Mouse (Mus musculus) R1 (cell line): ENCODE data around the gene Aqp2.

Experiments
- DNase-seq: peaks from one replicate; pipeline ENCODE4 v3.0.0-alpha.2; 2018; ENCODE audit warnings: low read depth, low spot score

Gene Aqp2

GRCm38 (mm10) chr15:99590429-99591084, 11.7 kb downstream of the Aqp2 start, which contains the start of gene Aqp5:
Gene Aqp5, plus strand, starts transcription at chr15:99590782.
- DNase-seq: peak; percentile 45

DNA sequence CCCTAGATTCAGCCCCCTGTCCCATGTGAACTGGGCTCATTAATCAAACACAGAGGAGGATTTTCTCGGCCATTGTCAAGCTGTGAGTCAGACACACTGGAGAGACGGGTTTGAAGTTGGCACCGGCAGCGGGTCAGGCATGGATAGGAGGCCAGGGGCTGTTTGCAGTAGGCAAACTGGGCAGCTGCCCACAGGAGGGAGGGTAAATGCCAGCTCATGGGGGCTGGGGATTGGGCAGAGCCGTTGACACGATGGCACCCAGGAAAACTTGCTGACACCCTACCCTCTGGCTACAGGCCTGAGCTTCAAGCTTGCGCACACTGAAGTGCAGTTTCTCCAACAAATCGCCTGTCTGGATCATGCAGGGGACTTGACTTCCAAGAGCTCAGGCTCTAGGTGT, 13.3 kb downstream of the Aqp2 start:
- DNase-seq: no peak

DNA sequence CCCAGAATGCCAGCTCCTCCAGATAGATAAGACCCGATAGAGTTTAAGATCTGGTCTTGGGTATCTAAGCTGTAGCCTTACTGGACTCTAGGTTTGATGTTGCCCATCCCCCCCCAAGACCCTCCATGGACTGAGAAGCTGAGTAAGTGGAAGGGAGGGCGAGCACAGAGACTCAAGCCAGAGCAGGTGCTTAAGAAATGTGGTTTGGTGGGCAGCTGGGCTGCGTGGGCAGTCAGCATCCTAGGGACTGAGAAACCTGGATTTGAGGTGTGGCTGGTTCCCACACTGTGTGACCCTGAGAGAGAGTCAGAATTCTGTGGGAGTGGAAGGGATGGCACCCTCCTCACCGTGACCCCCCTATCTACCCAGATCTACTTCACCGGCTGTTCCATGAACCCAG, 14.0 kb downstream of the Aqp2 start:
- DNase-seq: no peak

- no peak for DNase-seq
Measured at GRCm38 (mm10) chr15:99594951-99595350, 16.1 kb downstream of the Aqp2 start.

DNA sequence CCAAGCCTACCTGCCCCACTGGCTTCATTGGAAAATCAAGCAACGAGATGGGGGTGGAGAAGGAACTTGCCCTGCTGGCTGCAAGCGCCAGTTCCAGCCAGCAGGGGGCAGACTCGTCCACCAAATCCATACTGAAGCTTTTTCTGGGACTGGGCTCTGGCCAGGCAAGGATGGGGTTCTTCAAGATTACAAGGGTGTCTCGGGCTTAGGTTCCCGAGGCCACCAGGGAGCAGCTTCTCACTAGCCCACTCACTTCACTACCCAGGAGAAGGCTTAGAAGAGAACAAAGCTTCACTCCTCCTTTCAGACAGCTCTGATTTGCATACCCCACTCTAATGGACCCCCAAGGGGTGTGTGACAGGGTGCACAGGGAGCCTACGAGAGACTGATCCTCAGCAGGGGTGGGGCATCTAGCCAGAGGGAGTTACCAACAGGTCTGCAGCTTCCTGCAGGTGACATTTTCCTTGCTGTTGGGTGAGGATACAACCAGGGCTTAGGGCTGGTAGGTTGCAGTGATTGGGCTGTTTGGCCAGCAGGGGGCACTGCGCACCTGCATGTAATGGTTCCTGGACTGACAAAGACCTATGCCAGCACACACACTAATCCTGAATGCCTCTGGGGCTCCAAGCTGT, 17.3 kb downstream of the Aqp2 start:
- DNase-seq: peak; percentile 91

- no peak for DNase-seq
Measured at GRCm38 (mm10) chr15:99596841-99597240, 18.0 kb downstream of the Aqp2 start.

GRCm38 (mm10) chr15:99597596-99597995, 18.7 kb downstream of the Aqp2 start:
- no peak for DNase-seq

- DNase-seq: no peak
Measured at GRCm38 (mm10) chr15:99599245-99600070, 20.6 kb downstream of the Aqp2 start.

GRCm38 (mm10) chr15:99600986-99601822, 22.3 kb downstream of the Aqp2 start, which contains the start of gene Aqp6:
Gene Aqp6, plus strand, starts transcription at chr15:99601400.
- no peak for DNase-seq

DNA sequence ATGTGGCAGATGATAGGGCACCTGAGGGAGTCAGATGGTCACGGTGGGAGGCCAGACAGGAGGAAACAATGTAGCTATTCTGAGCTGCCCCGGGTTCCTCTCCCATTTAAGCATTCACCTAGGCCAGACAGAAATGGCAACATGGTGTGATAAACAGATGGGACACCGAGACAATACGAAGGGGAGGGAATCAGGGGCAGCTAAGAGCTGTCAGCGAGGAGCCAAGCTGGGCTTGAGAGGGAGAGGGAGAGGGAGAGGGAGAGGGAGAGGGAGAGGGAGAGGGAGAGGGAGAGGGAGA, 22.9 kb downstream of the Aqp2 start:
- DNase-seq: no peak

GRCm38 (mm10) chr15:99602206-99602820, 23.5 kb downstream of the Aqp2 start:
- DNase-seq: no peak

DNA sequence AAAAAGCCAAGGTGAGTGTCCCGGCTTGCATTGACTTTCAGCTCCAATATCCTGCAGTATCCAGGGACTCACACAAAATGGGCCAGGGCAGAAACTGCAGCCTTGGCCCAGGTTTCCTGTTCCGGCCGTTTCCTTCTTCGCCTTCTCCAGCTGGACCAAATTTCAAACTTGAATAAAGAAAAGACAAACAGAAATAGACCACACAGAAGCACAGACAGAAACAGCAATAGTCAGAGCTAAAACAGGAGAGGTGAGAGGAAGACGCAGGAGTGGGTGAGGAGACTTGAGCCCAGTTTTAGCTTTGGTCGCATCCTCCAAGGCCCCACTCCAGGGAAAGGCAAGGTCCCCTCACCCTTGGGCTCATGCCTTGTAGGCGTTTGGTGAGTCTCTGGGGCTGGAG, 24.4 kb downstream of the Aqp2 start:
- no peak for DNase-seq

- no peak for DNase-seq
Measured at GRCm38 (mm10) chr15:99605595-99605994, 26.7 kb downstream of the Aqp2 start.

- no peak for DNase-seq
Measured at GRCm38 (mm10) chr15:99606515-99606914, 27.7 kb downstream of the Aqp2 start.

DNA sequence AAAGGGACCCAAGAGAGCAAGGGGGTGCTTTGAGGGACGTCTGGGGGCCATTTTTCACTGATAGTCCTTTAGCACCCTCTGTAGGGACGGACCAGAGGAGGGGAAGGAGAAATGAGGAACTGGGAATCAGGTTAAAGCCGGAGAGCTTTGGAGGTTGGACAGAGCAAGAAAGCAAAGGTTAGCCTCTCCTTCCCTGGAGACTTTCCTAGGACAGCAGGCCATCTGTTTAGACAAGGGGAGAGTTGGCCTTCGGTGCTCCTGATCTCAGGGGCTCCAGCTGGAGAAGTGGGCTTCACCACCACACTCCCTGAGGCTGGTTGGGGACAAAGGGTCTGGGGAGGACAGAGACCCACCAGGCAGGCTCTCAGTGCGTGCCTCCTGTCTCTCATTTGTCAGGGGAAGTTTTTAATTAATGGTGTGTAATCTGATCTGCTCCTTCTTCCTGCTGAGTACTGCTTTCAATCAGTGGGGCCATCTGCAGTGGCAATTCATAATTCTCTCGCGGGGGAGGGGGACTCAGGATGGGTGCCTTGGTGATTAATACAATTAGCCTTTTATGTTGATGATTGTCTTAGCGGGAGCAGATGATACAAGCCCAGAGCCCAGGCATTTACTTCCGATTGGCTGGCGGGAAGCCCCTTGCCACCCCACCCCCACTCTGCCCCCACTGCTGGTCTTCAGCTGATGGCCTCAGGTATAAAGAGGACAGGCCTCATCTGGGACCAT, 28.7 kb downstream of the Aqp2 start:
- no peak for DNase-seq

DNA sequence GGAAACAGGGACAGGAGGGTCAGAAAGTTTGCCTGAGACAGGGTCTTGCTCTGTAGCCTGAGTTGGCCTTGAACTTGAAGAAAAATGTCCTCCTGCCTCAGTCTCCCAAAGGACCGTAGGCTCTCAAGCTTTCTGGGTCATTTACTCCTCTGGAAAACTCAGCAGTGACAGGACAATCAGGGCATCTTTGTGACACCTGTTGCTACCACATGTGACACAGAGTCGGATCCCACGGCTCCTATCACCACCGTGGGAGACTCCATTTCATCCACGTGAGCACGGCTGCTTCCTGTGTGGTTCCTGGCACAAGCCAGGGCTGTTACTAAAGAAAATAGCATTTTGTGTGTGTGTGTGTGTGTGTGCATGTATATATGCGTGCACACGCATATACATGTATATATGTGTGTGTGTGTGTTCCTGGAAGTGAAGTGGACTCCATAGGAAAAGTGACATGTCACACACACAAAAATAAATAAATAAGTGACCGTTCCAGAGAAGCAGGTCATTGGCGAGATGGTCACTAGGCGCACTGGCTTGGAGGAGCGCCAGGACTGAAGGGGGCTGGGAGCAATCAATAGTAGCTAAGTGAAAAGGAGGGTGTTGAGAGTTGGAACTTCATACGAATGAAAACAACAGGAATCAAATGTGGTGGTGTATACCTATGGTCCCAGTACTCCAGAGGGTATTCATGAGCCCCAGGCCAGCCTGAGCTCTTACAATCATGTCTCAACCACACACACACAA, 29.7 kb downstream of the Aqp2 start:
- no peak for DNase-seq

DNA sequence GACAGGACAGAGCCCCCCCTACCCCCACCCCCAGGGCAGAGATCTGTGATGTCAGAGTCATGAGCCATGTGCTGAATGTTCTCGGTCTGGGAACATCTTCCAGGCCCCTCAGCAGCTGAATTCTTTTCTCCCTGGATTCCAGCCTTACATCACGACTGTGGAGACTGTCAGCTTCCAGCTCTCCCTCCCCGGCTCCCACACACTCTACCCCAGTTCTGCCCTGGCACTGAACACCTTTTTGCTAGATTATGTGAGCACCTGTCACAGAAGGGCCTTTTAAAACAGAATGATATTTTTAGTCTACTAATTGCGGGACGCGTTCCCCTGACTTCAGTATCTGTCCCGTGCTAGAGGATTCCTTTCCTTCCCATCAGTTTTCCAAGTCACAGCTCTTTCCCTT, 32.7 kb downstream of the Aqp2 start:
- no peak for DNase-seq

- DNase-seq: no peak
Measured at GRCm38 (mm10) chr15:99614273-99614672, 35.4 kb downstream of the Aqp2 start.

GRCm38 (mm10) chr15:99614753-99615152, 35.9 kb downstream of the Aqp2 start:
- no peak for DNase-seq

DNA sequence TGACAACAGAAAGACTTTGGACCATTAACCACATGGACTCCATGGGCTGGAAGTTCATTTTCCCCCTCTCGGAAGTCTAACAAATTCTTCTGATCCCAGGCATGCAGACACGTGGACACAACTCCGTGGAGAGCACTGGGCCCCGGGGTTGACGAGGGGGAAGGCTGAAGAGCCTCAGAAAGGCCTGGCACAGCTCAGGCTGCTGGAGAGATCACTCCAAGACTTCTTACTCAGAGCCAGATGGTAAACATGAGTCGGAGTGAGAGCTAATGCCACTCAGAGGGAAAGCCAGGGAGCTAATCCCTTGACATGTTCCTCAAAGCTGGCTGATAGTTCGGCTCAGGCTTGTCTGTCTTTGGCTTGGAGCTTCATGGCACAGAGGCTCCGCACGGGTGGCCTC, 36.4 kb downstream of the Aqp2 start:
- no peak for DNase-seq
